Mouse (Mus musculus): ENCODE results near the gene Tmem161a. TPM values are rescaled to one million over a fixed set of nuclear protein-coding genes. Genes with fewer than 3 reads are reported as not detected.
A peak's percentile ranks its signal among the peaks of the same experiment; 100 is the strongest.
"Not testable (repeated sequence)": the region's sequence is repeated elsewhere in the genome, so short reads cannot be mapped to it uniquely, and the experiment has no call there.

The Tmem161a gene
- total RNA-seq, 1 experiment from 2014 or later: 15.2 TPM

- 0 out of 2 replicates have a peak, but pooled peaks have one; percentile 18 for ATAC-seq (ENCODE audit: extremely low read depth, insufficient number of reproducible peaks, low FRiP score, poor library complexity, severe bottlenecking)
Measured at GRCm38 (mm10) chr8:70200098-70200681, 28.0 kb downstream of the Tmem161a start.

DNA sequence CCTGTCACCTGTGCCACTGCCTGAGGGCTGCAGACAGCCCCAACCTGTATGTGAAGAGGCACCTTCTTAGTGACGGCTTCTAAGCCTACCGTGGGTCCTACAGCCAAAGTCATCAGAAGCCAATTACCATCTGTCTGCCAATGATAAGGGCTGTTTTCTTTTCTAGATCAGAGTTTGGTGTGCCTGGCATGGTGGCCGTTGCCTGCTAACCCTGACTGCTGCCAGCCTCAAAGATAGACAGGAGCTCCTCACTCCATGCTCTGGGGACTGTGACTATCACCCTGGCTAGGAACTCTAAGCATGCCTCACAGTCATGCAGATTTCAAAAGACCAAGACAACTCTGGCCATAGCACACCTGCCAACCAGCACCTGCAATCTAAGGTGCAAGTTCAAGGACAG lies 29.3 kb downstream of the Tmem161a start:
- no peak for ATAC-seq (ENCODE audit: extremely low read depth, insufficient number of reproducible peaks, low FRiP score, poor library complexity, severe bottlenecking)

DNA sequence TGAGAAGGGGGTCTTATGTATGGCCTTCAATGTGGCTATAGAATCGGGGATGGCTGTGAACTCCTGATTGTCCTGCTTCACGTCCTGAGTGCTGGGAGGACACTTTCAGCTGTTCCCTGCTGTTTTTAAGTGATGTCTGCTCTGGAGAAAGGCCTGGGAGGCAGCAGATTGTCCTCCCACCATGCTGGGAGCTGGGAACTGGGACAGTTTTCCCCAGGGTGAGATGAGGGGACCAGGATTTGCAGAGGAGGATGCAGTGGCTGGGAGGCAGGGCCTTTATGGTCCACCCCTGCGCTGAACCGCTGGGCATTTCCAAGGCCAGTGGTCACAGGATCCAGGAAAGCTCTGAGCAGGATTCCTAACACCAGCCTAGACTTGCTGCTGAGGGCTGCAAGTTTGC lies 30.9 kb downstream of the Tmem161a start:
- ATAC-seq (ENCODE audit: extremely low read depth, insufficient number of reproducible peaks, low FRiP score, poor library complexity, severe bottlenecking): no peak

- no peak for ATAC-seq (ENCODE audit: extremely low read depth, insufficient number of reproducible peaks, low FRiP score, poor library complexity, severe bottlenecking)
Measured at GRCm38 (mm10) chr8:70204757-70205156, 32.6 kb downstream of the Tmem161a start.

DNA sequence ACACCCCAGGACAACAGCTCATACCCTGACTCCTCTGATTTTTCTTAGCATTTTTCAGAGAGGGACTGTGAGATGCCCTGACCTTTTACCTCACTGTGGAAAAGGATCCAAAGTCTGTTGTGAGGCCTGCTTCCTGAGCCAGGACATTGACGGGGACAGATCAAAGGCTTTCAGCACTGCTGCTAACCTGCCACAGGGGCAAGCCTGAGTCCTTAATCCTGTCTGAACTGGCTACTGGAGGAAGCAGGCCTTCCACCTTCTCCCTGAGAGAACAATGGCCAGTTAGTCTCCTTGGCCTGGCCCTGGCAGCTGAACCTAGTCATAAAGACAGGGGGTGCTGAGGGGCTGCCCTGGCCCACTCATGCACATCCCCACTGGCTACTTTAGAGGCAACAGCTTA lies 36.0 kb downstream of the Tmem161a start:
- no peak for ATAC-seq (ENCODE audit: extremely low read depth, insufficient number of reproducible peaks, low FRiP score, poor library complexity, severe bottlenecking)

DNA sequence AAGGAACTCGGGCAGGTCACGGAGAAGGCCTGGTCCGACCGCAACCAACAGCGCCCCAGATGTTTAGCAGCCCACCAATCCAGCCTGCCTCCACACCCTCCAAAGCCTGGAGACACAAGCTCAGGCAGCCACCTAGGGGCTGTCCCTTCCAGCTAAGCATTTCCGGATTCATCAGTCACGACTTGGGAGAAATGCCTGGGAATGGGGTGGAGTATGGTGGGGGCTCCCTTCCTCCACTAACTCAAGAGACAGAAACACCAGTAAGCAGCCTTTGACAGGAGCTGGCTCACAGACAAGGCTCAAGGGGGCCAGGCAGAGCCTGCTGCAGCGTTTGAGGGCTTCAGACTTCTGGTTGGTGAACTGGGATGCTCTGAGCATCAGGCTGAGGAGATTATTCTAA lies 38.4 kb downstream of the Tmem161a start:
- ATAC-seq (ENCODE audit: extremely low read depth, insufficient number of reproducible peaks, low FRiP score, poor library complexity, severe bottlenecking): no peak

DNA sequence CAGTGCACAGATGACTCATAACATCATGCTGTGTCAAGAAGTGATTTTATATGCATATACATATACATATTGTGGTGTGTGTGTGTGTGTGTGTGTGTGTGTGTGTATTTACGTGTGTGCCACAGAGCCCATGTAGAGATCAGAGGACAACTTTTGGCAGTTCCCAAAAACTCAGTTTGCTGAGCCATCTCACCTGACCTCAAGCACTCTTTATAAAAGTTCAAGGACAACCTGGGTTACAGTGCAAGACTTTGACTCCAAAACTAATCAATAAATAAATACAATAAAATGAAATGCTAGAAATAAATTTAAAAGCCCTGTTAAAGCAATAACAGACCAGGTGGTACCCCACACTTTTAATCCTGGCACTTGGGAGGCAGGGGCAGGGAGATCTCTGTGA lies 39.1 kb downstream of the Tmem161a start:
- no peak for ATAC-seq (ENCODE audit: extremely low read depth, insufficient number of reproducible peaks, low FRiP score, poor library complexity, severe bottlenecking)

- no peak for ATAC-seq (ENCODE audit: extremely low read depth, insufficient number of reproducible peaks, low FRiP score, poor library complexity, severe bottlenecking)
Measured at GRCm38 (mm10) chr8:70211726-70212111, 39.6 kb downstream of the Tmem161a start.

GRCm38 (mm10) chr8:70212112-70213055 lies 40.2 kb downstream of the Tmem161a start, which contains the start of gene Slc25a42:
Gene Slc25a42, minus strand, starts transcription at chr8:70212305.
- ATAC-seq (ENCODE audit: extremely low read depth, insufficient number of reproducible peaks, low FRiP score, poor library complexity, severe bottlenecking): peak; percentile 86

DNA sequence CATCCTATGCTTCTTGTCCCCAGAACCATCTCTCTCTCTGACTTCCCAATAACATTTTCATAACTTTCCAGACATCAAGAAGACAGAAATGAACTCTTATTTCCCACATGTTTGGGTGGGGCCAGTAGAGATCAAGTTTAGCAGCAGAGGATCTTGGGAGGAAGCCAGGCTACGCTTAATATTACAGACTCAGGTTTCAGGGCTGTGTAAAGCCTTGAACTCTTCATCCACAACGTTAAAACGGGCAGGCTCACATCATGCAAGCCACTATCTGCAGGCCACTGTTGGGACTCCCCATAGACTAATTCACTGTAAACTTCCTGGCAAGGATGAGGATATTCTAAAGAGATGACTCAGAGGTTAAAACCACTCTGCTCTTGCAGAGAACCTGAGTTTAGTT lies 42.3 kb downstream of the Tmem161a start:
- no peak for ATAC-seq (ENCODE audit: extremely low read depth, insufficient number of reproducible peaks, low FRiP score, poor library complexity, severe bottlenecking)

DNA sequence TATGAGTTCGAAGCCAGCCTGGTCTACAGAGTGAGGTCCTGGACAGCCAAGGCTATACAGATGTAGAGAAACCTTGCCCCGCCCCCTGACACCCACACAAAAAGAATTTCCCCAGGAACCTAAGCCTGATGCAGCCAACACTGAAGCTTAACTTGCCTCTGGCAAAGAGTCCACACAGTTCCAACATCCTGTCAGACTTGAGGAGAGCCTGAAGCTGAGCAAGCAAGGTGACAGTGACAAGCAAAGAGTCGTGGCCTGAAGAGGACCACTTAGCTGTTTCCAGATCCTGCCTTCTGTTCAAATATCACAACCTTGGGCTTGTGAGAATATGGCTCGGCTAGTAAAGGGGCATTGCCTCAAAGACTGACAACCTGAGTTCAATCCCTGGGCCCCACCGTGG lies 42.9 kb downstream of the Tmem161a start:
- no peak for ATAC-seq (ENCODE audit: extremely low read depth, insufficient number of reproducible peaks, low FRiP score, poor library complexity, severe bottlenecking)

DNA sequence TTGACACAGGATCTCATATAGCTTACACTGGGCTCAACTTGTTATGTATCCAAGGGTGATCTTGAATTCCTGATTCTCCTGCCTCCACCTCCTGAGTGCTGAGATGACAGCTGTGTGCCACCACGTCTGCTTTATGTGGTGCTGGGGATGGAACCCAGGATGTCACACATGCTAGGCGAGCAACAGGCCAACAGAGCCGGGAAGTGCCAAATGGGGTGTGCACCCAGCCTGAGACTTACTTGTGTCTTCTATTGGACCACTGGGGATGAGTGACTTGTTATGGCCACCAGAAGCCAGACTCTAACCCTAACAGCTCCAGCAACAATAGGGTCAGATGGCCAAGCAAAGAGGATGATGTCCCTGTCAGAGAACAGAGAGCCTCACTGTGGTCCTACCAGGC lies 44.0 kb downstream of the Tmem161a start:
- ATAC-seq (ENCODE audit: extremely low read depth, insufficient number of reproducible peaks, low FRiP score, poor library complexity, severe bottlenecking): not testable (repeated sequence)

DNA sequence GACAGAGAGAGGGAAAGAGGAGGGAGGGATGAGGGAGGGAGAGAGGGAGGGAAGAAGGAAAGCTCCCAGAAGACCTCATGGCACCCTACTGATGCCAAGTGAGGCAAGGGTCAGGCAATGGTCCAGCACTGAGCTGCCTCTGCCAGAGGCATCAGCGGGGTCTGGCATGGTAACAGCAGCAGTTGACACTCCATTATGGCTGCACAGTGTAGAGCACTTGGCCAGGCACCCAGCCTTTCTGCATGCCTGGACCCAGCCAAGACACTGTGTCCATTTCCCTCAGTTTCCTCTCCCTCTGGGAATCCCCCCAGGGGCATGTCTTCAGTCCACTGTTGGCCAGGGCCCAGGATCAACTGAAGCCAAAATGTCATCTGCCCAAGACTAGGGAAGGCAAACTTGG lies 44.4 kb downstream of the Tmem161a start:
- no peak for ATAC-seq (ENCODE audit: extremely low read depth, insufficient number of reproducible peaks, low FRiP score, poor library complexity, severe bottlenecking)

DNA sequence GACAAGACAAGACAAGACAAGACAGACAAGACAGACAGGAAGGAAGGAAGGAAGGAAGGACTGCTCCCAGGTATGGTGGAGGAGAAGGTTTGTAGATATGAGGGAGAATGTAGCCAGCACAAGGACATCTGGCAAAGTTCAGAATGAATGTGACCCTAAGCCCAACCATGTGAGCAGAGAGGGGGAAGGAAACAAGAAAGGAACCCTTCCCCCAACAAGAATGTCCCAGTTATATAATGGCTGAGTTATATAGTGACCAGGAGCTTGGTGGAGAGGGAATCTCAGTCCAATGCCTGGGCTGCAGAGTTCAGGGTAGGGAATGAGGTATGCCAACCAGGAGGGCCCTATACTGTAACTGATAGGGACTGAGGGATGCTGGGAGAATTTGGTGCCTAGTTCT lies 45.3 kb downstream of the Tmem161a start:
- ATAC-seq (ENCODE audit: extremely low read depth, insufficient number of reproducible peaks, low FRiP score, poor library complexity, severe bottlenecking): no peak

- ATAC-seq (ENCODE audit: extremely low read depth, insufficient number of reproducible peaks, low FRiP score, poor library complexity, severe bottlenecking): no peak
Measured at GRCm38 (mm10) chr8:70219107-70219684, 47.0 kb downstream of the Tmem161a start.

DNA sequence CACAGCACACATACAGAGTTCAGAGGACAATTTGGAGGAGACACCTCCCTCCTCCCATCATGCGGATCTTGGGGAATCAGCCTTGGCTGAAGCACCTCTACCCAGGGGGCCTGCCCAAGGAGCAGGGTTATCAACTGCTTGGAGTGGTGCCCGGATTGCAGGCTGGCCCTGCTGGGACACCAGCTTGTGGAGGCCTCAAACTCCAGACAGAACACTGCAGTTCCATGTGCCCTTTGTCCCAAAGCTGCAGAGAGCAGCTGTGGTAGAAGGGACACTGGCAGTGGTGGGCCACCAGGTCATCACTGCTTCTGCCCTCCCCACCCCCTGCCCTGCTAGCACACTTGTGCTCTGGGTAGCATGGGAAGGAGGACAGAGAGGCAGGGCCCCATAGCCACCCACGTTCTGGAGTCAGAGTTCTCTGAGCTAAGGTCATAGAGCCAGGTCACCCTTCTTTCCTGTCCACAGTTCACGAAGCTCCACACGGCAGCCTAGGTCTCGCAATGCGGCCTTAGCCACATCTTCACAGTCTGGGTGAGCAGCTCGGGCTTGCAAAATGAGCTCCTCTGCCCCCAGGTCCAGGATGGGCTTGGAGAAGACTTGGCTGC lies 48.2 kb downstream of the Tmem161a start:
- no peak for ATAC-seq (ENCODE audit: extremely low read depth, insufficient number of reproducible peaks, low FRiP score, poor library complexity, severe bottlenecking)

DNA sequence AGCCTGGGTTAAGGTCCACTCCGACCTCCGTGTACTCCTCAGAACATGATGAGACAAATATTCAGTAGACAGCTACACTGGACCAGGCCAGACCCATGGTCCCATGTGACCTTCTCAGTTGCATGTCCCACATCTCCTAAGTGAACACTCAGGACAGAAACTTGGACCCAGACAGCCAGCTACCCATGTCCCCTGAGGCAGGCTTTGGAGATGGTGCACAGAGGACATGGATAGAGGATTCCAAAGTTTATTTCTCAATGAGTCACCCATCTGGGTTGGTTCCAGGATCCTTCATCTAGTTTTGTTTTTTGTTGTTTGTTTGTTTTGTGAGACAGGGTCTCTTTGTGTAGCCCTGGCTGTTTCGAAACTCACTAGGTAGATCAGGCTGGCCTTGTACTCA lies 48.8 kb downstream of the Tmem161a start:
- no peak for ATAC-seq (ENCODE audit: extremely low read depth, insufficient number of reproducible peaks, low FRiP score, poor library complexity, severe bottlenecking)

DNA sequence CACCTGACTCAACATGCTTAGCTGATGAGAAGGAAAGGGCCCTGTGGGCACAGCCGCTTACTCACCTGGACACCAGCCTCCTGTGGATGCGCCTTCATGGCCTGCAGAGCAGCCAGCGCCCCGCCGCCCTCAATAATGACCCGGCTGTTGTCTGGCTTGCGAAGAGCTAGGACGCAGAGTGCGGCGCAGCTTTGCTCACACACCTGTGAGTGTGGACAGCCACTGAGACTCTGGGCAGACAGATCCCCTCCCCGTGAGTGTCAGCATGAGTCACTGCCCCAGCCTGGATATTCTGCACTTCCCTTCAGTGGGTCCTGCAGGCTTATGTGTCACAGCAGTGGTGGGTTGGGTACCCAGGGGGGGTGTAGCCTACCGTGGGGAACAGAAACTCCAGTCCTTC lies 49.9 kb downstream of the Tmem161a start:
- ATAC-seq (ENCODE audit: extremely low read depth, insufficient number of reproducible peaks, low FRiP score, poor library complexity, severe bottlenecking): no peak

GRCm38 (mm10) chr8:70223341-70223740 lies 51.2 kb downstream of the Tmem161a start:
- no peak for ATAC-seq (ENCODE audit: extremely low read depth, insufficient number of reproducible peaks, low FRiP score, poor library complexity, severe bottlenecking)

- no peak for ATAC-seq (ENCODE audit: extremely low read depth, insufficient number of reproducible peaks, low FRiP score, poor library complexity, severe bottlenecking)
Measured at GRCm38 (mm10) chr8:70227997-70228396, 55.8 kb downstream of the Tmem161a start.

Measured in neutrophil, adult 5-6 weeks (primary cell).